Mouse (Mus musculus) c-Kit-negative CD71-positive TER-119-positive erythroid progenitor cells, embryonic 14.5 days (primary cell): Measurements from ENCODE around the gene Vmn1r226.

ENCODE experiments used
- DNase-seq: peaks from one replicate; pipeline ENCODE4 v3.0.0-alpha.2; 2013; ENCODE audit warnings: low read depth, low spot score

The Vmn1r226 gene

GRCm38 (mm10) chr17:20682543-20682942, at the start of gene Vmn1r226:
Gene Vmn1r226, plus strand, starts transcription at chr17:20682843.
- no peak for DNase-seq

GRCm38 (mm10) chr17:20729543-20729942, 46.9 kb downstream of the Vmn1r226 start, which contains the start of gene Vmn1r227:
Gene Vmn1r227, plus strand, starts transcription at chr17:20729843.
- no peak for DNase-seq
